Mouse (Mus musculus) bone marrow macrophage, adult 2 months (primary cell): ENCODE measurements at regions not wholly inside any gene's neighbourhood (a gene's known extent, or its start where the extent isn't known, plus 50 kb on each side); places are given as distances from the start of the nearest gene placed in this dataset.

Experiments used
- H3K27ac ChIP-seq: 2 replicates; pipeline ENCODE4 v1.5.1; 2012; ENCODE audit warnings: low read depth, low read length; ENCODE audit not compliant: insufficient read depth
- H3K4me1 ChIP-seq: 2 replicates; pipeline ENCODE4 v1.6.1; 2012; ENCODE audit warnings: low read length; ENCODE audit not compliant: control insufficient read depth, insufficient read depth
- H3K4me3 ChIP-seq: 2 replicates; pipeline ENCODE4 v1.5.1; 2012; ENCODE audit warnings: mild to moderate bottlenecking, low read length, moderate library complexity; ENCODE audit not compliant: insufficient read depth
- CTCF ChIP-seq: IDR thresholded peaks from 2 replicates; pipeline ENCODE4 v1.5.1; 2012; ENCODE audit warnings: low read depth, mild to moderate bottlenecking, low read length, moderate library complexity
- POLR2A ChIP-seq: IDR thresholded peaks from 2 replicates; pipeline ENCODE4 v1.6.1; 2012; ENCODE audit warnings: mild to moderate bottlenecking, low read depth, low read length, borderline replicate concordance

DNA sequence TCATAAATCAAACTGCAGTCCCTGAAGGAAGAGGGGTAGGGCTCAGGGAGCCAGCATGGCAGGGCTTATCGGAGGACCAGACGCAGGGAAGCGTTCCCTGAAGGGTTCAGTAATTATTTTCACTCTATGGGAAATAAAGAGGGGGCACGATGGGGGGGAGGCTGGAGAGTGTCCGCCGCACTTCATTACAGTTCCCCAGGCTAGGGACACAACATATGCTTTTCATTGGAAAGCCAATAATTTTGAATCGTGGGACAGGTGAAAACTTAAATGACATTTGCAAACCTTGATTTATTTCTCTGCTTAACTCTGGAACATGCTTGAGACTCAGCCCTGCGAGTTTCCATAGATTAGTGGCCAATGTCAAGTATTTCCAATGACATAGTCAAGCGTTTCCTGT lies 187.2 kb upstream of the Habp2 start:
- Histone ChIP-seq H3K4me3 (no peak overlapping the region), H3K27ac (no peak overlapping the region), H3K4me1 (no peaks in the 10 kb centered on the region)
- TF ChIP-seq POLR2A, result no peak
- no peak for TF ChIP-seq CTCF

DNA sequence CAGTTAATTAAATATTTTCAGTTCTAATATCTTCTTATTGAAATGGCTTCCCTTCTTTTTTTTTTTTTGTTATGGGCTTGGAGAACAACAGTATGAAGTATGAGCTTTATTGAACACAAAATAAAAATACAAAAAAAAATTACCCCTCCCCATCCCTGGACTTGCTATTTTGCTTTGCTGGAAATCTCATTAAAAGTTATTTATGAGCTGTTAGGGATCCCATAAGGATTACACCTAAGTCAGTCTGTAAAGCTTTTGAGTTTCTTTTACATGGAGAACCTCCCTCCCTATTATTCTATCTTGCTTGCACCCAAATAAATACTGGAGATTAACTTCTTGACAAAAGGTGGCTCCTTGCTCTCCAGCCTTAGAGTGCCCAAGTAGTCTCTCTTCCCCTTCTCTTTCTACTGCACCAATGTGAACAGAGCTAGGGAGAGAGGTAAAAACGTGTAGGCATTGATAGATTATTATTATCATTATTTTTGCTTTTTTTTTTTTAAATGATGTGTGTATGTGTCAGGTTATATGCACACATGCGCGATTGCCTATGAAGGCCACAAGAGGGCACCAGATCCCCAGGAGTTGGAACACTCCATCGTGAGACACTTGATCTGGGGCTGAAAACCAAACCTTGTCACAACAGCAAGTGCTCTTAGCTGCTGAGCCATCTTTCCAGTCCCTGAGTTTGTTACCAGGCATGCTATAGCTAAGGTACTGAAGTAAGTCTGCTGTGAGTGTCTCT lies 186.6 kb upstream of the Habp2 start:
- Histone ChIP-seq H3K4me1 (no peaks in the 10 kb centered on the region), H3K27ac (no peak overlapping the region), H3K4me3 (no peak overlapping the region)
- TF ChIP-seq POLR2A (no peak), CTCF (0 out of 2 replicates have a peak, but pooled peaks have one; percentile 17)

DNA sequence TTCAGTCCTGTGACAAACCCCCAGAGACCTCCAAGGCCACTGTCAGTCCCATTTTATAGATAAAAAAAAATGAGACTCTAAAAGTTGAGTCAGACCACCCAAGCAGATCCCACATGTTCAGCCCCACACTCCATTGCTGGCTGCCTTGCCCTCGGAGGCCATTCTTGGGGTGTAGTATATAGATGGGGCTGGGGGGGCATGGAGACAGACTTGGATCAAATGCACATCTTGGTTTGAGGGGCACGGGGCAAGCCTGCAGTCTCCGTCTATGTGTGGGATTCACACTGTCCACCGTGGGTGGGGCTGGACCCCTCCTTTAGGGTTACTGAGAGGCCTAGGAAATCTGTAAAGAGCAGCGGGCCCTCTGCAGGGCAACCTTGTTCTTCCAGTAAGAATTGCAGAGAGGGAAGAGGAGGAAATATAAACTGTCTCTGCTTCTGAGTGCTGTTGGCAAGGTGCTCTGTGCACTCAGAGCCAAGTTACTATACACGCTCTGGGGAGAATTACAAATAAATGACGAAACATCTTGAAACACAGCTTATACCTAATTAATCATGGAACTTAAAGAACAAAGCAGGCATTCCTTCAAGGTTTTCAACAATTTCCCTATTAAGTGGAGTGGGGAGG lies 184.4 kb upstream of the Habp2 start:
- no peak overlapping the region for H3K27ac ChIP-seq
- no peak overlapping the region for H3K4me3 ChIP-seq
- H3K4me1 ChIP-seq, result no peaks in the 10 kb centered on the region
- TF ChIP-seq CTCF (no peak), POLR2A (no peak)

DNA sequence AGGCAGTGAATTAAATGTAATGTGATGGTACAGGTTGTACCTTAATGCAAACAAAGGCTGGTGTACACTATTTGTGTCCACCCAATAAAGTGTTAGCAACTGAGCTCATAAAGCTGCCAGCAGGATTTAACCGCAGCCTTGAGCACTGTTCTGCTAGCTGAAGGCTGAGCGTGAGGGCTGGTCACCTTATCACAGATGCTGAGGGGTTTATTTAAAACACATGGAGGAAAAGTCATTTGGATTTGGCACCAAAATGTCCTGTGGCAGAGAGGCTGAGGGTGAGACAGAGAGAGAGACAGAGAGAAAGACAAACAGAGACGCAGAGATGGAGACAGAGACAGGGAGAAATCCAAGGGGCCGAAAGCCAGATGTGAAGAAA lies 181.9 kb upstream of the Habp2 start:
- Histone ChIP-seq H3K27ac (no peak overlapping the region), H3K4me3 (no peak overlapping the region), H3K4me1 (no peaks in the 10 kb centered on the region)
- TF ChIP-seq POLR2A (no peak), CTCF (no peak)

DNA sequence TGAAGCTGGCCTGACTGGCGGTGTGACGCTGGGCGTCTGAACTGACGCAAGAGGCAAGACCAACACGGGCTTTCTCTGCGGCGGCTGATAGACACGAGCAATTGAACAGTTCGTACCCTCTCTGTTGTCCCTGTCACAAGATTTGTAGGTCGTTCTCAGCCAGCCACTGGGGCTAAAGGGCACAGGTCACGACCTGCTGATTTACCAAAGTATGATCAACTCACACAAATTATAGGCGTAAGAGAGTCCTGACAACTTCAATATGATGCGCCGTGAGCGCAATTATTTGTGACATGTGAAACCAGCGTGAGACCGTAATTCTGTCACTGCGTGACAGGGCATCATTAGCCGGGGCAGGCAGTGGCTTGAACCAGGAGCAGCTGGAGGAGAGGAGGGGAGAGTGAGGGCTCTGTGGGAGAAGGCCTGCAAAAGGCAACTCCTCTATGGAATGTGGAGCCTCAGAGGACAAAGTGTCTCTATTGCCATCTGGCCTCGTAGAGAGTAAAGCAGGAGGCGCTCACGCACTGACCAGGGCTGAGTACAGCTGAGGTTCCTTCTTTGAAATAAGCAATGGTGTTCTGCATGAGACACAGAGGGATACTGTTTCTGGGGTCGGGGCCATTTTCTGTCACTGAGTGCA lies 181.4 kb upstream of the Habp2 start:
- no peak overlapping the region for H3K4me3 ChIP-seq

DNA sequence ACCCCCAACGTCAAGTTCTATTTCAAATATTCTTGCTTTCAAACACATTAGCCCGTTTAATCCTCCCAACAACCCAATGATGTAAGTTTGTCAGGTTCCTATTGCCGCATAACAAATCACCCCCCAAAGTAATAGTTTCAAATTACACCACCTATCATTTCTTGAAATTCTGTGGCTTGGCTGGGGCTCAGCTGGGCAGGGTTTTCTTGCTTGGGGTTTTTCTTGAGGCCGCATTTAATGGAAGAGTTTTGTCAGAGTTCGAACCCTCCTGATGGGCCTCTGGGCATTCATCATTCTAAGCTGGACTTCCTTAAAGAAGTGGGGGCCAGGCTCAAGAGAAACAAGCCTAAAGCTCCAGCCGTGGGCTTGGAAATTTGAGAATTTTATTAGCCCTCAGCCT lies 178.1 kb upstream of the Habp2 start:
- Histone ChIP-seq H3K4me3 (no peak overlapping the region), H3K27ac (no peak overlapping the region), H3K4me1 (no peaks in the 10 kb centered on the region)
- no peak for TF ChIP-seq POLR2A
- no peak for TF ChIP-seq CTCF

More for the DNA sequence above, 181.4 kb upstream of the Habp2 start:
- no peak for TF ChIP-seq POLR2A
- TF ChIP-seq CTCF, result no peak
- Histone ChIP-seq H3K4me1 (no peaks in the 10 kb centered on the region), H3K27ac (no peak overlapping the region)

DNA sequence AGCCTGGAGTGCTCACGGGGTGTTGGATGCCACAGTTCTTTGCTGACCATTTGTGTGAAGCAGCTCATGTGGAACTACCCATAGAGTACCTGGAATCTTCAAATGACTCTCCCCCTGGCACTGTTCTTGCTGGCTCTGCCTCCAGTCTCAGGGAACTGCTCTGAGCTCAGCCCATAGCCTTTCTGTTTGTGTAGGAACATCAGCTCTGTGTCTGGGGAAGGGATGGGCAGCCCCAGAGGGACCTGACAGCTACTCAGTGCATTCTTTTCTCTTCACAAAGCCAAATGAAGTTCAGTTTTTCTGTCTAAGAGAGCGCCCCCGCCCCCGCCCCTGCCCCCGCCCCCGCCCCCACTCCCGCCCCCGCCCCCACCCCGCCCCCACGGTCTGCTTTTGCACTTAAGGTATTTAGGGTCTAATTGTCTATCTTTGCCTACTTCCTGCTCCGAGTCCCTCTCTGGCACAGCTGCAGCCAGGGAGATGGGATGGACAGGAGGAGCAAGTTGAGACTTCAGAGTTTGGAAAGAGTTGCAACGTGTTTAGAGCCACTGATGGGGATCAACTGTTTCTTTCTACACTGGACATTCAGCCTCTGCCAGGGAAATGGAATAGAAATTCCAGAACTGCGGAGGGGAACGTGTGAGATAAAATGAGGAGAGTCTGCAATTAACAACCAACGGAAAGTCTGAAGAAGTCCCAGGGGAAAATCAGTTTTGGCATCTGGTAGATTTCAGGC lies 171.2 kb upstream of the Habp2 start:
- no peak for TF ChIP-seq CTCF
- H3K4me3 ChIP-seq, result no peak overlapping the region
- H3K27ac ChIP-seq, result no peak overlapping the region
- no peaks in the 10 kb centered on the region for H3K4me1 ChIP-seq

DNA sequence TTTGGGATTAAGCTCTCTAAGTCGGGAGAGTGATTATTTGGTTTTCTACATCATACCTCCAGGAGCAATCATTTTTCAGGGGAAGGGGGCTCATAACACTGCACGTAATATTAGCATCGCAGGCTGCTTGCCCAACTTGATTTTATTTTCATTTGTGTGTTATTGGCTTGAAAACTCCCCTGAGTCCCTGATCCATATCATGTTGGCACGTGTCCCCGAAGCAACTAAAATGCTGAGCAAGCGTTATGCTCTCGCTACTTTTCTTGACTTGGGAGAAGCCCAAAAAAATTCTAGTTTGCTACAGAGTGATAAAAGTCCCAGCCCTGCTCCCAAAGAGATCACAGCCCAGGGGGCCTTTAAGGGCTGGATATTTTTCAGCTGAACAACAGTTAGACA lies 170.7 kb upstream of the Habp2 start:
- no peak overlapping the region for H3K4me3 ChIP-seq
- H3K27ac ChIP-seq, result no peak overlapping the region
- TF ChIP-seq CTCF (no peak), POLR2A (no peak)
- no peaks in the 10 kb centered on the region for H3K4me1 ChIP-seq

DNA sequence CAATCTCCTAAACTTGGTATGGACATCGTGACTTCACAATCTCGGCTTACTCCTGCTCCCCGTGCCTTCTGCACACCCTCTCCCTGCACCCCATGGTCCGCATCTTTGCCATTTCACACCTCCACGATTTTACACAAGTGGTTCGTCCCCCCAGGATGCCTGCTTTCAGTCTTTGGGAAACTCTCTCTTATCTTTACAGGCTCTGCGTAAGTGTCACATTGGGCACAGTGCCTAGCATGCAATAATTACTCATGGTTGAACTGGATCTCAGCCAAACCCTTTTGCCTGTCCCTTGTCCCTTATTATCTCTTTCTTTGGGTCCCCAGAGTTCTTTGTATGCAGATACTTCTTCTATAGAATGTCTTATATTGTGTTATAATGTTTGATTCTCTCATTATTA lies 166.2 kb upstream of the Habp2 start:
- TF ChIP-seq CTCF (no peak), POLR2A (no peak)
- Histone ChIP-seq H3K4me3 (no peak overlapping the region), H3K4me1 (no peaks in the 10 kb centered on the region), H3K27ac (no peak overlapping the region)

DNA sequence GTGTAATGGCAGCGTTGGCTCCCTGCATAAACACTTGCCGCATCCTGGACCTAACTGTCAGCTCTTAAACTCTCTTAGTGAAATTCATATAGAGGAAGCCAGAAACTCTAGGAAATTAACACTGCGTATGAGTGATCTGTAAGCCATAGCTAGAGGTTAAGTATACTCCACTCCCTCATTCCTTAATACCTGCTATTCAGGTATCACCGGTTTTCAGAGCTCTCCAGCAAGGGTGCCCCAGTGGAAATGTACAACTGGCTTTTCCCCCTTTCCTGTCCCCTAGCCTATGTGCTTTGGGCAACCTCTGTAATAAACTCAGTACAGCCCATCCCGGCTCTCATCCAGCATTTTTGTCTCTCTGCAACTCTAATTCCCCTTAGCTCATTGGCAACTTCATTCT lies 164.8 kb upstream of the Habp2 start:
- Histone ChIP-seq H3K4me3 (no peak overlapping the region), H3K4me1 (no peaks in the 10 kb centered on the region)
- TF ChIP-seq POLR2A, result no peak
- no peak for TF ChIP-seq CTCF

More for the DNA sequence above, 164.8 kb upstream of the Habp2 start:
- H3K27ac ChIP-seq, result no peak overlapping the region
